Mouse (Mus musculus) myocyte (in vitro differentiated cells): ENCODE data around the gene Tmem59l. TPM values are rescaled to one million over a fixed set of nuclear protein-coding genes. Genes with fewer than 3 reads are reported as not detected.
A peak's percentile ranks its signal among the peaks of the same experiment; 100 is the strongest.

Source experiments
- H3K27me3 ChIP-seq: one replicate; pipeline ENCODE4 v1.6.1; 2011; ENCODE audit not compliant: control insufficient read depth, insufficient read depth, insufficient read length
- H3K36me3 ChIP-seq: one replicate; pipeline ENCODE4 v1.6.1; 2011; ENCODE audit not compliant: control insufficient read depth, insufficient read depth
- H3K4me2 ChIP-seq: one replicate; pipeline ENCODE4 v1.6.1; 2011; ENCODE audit warnings: low read depth, control low read depth
- H3K4me3 ChIP-seq: one replicate; pipeline ENCODE4 v1.5.1; 2011; ENCODE audit warnings: mild to moderate bottlenecking, control low read depth, moderate library complexity
- H3K79me2 ChIP-seq: one replicate; pipeline ENCODE4 v1.6.1; 2011; ENCODE audit not compliant: control insufficient read depth, insufficient read depth
- H3ac ChIP-seq: one replicate; pipeline ENCODE4 v1.6.1; 2011; ENCODE audit not compliant: control insufficient read depth, insufficient read length
- CEBPB ChIP-seq: IDR thresholded peaks from 2 replicates; pipeline ENCODE4 v1.6.1; 2011; ENCODE audit warnings: mild to moderate bottlenecking, moderate library complexity; ENCODE audit not compliant: poor library complexity, insufficient read depth, severe bottlenecking
- E2F4 ChIP-seq: IDR thresholded peaks from one replicate; pipeline ENCODE4 v1.6.1; 2011; ENCODE audit warnings: mild to moderate bottlenecking, control low read depth, moderate library complexity; ENCODE audit not compliant: insufficient read depth
- MAX ChIP-seq: IDR thresholded peaks from one replicate; pipeline ENCODE4 v1.6.1; 2011; ENCODE audit warnings: low read depth, mild to moderate bottlenecking, control low read depth
- MYOD1 ChIP-seq, 3 experiments: IDR thresholded peaks; one replicate each; pipeline ENCODE4 v1.6.1; 2011; ENCODE audit warnings: control low read depth in 2 of 3, low read depth in 2 of 3, mild to moderate bottlenecking in 2 of 3, moderate library complexity in 1 of 3; ENCODE audit not compliant: insufficient read length in 2 of 3, control insufficient read depth in 1 of 3
- MYOG ChIP-seq, 3 experiments: IDR thresholded peaks; one replicate each; pipeline ENCODE4 v1.6.1; 2011; ENCODE audit warnings: control low read depth in 2 of 3, low read depth in 2 of 3, mild to moderate bottlenecking in 2 of 3; ENCODE audit not compliant: insufficient read length in 2 of 3, control insufficient read depth in 1 of 3, insufficient read depth in 1 of 3
- POLR2A ChIP-seq: IDR thresholded peaks from one replicate; pipeline ENCODE4 v1.6.1; 2011; ENCODE audit warnings: low read depth, mild to moderate bottlenecking, control low read depth, moderate library complexity; ENCODE audit not compliant: insufficient read length
- POLR2AphosphoS2 ChIP-seq: IDR thresholded peaks from one replicate; pipeline ENCODE4 v1.6.1; 2011; ENCODE audit warnings: low read depth, control low read depth; ENCODE audit not compliant: insufficient read length
- REST ChIP-seq: IDR thresholded peaks from one replicate; pipeline ENCODE4 v1.6.1; 2011; ENCODE audit warnings: mild to moderate bottlenecking, control low read depth, moderate library complexity; ENCODE audit not compliant: insufficient read depth, insufficient read length
- SRF ChIP-seq: IDR thresholded peaks from one replicate; pipeline ENCODE4 v1.6.1; 2011; ENCODE audit warnings: low read depth; ENCODE audit not compliant: control insufficient read depth, insufficient read length
- TCF12 ChIP-seq: IDR thresholded peaks from one replicate; pipeline ENCODE4 v1.6.1; 2011; ENCODE audit warnings: mild to moderate bottlenecking, control low read depth; ENCODE audit not compliant: poor library complexity, insufficient read depth, severe bottlenecking
- TCF3 ChIP-seq: IDR thresholded peaks from one replicate; pipeline ENCODE4 v1.6.1; 2011; ENCODE audit warnings: low read depth, control low read depth; ENCODE audit not compliant: insufficient read length
- USF1 ChIP-seq: IDR thresholded peaks from one replicate; pipeline ENCODE4 v1.6.1; 2011; ENCODE audit warnings: low read depth, mild to moderate bottlenecking, control low read depth, moderate library complexity
- polyA plus RNA-seq: library from polyadenylated mRNA; unstranded; fragments of >200 nt; fragmentation: generic; extraction: Trizol; gene quantifications from one replicate; pipeline ENCODE4 v1.2.1, GENCODE M21; 2012; ENCODE audit warnings: missing spikeins

The Tmem59l gene
- polyA plus RNA-seq, 1 experiment = 0.04 TPM

DNA sequence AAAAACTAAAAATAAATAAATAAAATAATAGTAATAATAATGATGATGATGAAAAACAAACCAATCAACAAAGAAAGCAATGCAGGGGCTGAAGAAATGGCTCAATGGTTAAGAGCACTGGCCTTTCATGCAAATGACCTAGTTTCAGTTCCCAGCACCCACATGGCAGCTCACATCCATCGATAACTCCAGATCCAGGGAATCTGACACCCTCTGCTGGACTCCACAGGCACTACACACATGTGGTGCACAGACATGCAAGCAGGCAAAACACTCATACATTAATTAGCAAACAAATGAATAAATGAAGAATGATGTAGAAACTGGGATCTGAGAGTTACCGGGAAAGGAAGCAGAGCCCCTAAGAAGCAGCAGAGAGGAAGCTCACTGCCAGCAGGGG lies 27.5 kb downstream of the Tmem59l start:
- Histone ChIP-seq H3K27me3 (no peaks in the 10 kb centered on the region), H3ac (no peak overlapping the region)
- no peak for TF ChIP-seq E2F4
- no peak for TF ChIP-seq MAX
- TF ChIP-seq POLR2AphosphoS2 = no peak
- no peak for TF ChIP-seq SRF
- no peak for TF ChIP-seq CEBPB
- no peak for TF ChIP-seq MYOD1 (IDR thresholded peaks at IDR 0.05; ENCODE audit: control insufficient read depth in 1 of 3, insufficient read length in 2 of 3, low read depth in 2 of 3)
- no peak for TF ChIP-seq MYOG (IDR thresholded peaks at IDR 0.05; ENCODE audit: control insufficient read depth in 1 of 3, insufficient read depth in 1 of 3, insufficient read length in 2 of 3, low read depth in 2 of 3)
- TF ChIP-seq TCF3 = no peak
- TF ChIP-seq REST = no peak
- no peak for TF ChIP-seq USF1
- TF ChIP-seq TCF12 = no peak
- TF ChIP-seq POLR2A = no peak

DNA sequence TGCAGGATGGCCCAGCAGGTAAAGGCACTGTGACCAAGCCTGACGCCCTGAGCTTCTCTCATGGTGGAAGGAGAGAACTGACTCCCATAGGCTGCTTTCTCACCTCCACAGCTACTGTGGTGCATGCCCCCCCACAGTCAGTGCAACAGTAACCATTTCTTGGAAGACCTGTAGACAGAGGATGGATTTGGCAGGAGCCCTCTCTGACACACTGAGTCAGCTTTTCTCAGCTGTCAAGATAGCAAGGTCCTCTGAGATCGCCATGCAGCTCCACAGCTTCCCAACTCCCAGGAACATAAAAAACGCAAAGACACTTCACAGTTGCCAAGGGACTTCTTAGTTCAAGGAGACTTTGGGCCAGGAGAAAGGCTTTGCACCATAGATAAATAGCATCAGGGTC lies 28.7 kb downstream of the Tmem59l start:
- TF ChIP-seq MAX (no peak), TCF12 (no peak), SRF (no peak), REST (no peak), MYOG (IDR thresholded peaks at IDR 0.05; ENCODE audit: control insufficient read depth in 1 of 3, insufficient read depth in 1 of 3, insufficient read length in 2 of 3, low read depth in 2 of 3) (no peak), E2F4 (no peak), TCF3 (no peak), MYOD1 (IDR thresholded peaks at IDR 0.05; ENCODE audit: control insufficient read depth in 1 of 3, insufficient read length in 2 of 3, low read depth in 2 of 3) (no peak), POLR2AphosphoS2 (no peak)
- Histone ChIP-seq H3K36me3 (peaks cover 5% of the 10 kb centered on the region), H3K4me2 (no peak overlapping the region), H3K4me3 (no peak overlapping the region), H3K79me2 (peaks cover 21% of the 10 kb centered on the region), H3K27me3 (no peaks in the 10 kb centered on the region), H3ac (no peak overlapping the region)

More for the DNA sequence above, 27.5 kb downstream of the Tmem59l start:
- Histone ChIP-seq H3K4me2 (no peak overlapping the region), H3K36me3 (peaks cover 5% of the 10 kb centered on the region), H3K4me3 (no peak overlapping the region), H3K79me2 (peaks cover 30% of the 10 kb centered on the region)

DNA sequence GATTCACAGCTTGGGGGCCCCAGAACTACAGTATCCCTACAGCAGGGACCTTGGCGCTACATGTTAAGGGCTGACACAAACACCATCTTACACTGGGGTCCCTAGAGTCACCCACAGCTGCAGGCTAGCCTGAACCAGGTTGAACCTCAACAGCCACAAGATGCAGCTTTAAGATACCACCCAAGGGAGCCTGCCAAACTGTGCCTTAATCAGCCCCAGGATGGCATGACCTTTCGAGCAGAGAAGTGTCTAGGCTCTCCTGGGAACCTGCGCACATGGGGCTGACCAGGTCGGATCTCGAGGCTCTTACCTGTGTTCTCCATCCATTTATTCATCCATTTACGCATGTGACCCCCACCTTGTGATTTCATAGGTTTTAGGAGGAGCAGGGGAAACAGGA lies 29.3 kb downstream of the Tmem59l start:
- Histone ChIP-seq H3K4me3 (no peak overlapping the region), H3K27me3 (no peaks in the 10 kb centered on the region), H3K79me2 (peaks cover 21% of the 10 kb centered on the region), H3K36me3 (peaks cover 5% of the 10 kb centered on the region), H3K4me2 (no peak overlapping the region), H3ac (no peak overlapping the region)
- no peak for TF ChIP-seq E2F4

DNA sequence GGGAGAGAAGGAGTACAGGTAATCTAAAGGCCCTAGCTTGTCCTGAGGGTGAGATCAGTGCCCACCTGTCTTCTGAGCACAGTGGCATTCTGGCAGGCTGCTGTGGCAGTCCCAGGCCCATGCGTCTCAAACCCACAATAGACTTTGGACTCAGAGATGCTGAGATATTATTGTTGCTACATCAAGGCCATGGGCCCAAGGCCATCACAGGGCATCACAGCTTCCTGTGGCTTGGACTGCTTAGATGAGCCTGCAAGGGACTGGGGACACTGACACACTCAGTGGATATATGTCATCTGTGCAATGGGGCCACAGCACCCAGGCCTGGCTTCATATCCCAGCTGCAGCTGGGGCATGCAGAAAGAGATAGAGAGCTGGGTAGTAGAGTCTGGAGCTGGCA lies 30.2 kb downstream of the Tmem59l start:
- H3K4me3 ChIP-seq = no peak overlapping the region
- peaks cover 21% of the 10 kb centered on the region for H3K79me2 ChIP-seq
- no peak overlapping the region for H3K4me2 ChIP-seq
- peaks cover 5% of the 10 kb centered on the region for H3K36me3 ChIP-seq
- TF ChIP-seq MYOG (IDR thresholded peaks at IDR 0.05; ENCODE audit: control insufficient read depth in 1 of 3, insufficient read depth in 1 of 3, insufficient read length in 2 of 3, low read depth in 2 of 3) = no peak
- peak; percentile 31 for TF ChIP-seq POLR2AphosphoS2
- TF ChIP-seq REST = no peak
- no peaks in the 10 kb centered on the region for H3K27me3 ChIP-seq
- no peak overlapping the region for H3ac ChIP-seq

DNA sequence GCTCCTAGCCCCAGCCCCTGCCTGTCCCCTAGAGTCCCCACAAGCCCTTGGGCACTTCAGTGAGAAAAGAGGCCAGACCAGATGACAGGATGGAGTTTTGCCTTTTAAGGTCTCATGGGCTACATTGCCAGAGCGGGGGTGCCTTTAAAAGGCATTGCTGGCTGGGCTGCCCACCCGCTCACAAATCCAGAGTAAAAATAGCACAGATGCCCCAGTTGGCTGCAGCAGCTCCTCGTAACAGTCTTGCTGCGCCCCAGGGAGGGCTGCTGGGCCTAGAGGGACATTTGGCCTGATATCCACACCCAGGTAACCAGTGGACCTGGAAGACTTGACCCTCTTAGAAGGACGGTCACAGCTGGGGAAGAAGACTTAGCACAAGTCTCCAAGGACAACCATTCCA lies 33.3 kb downstream of the Tmem59l start:
- no peak for TF ChIP-seq MYOG (IDR thresholded peaks at IDR 0.05; ENCODE audit: control insufficient read depth in 1 of 3, insufficient read depth in 1 of 3, insufficient read length in 2 of 3, low read depth in 2 of 3)
- TF ChIP-seq TCF3 = no peak
- TF ChIP-seq POLR2AphosphoS2 = no peak
- TF ChIP-seq REST = no peak
- no peak for TF ChIP-seq E2F4
- no peak overlapping the region for H3K4me3 ChIP-seq
- peaks cover 13% of the 10 kb centered on the region for H3K79me2 ChIP-seq
- H3K4me2 ChIP-seq = no peak overlapping the region
- no peaks in the 10 kb centered on the region for H3K36me3 ChIP-seq
- H3K27me3 ChIP-seq = no peaks in the 10 kb centered on the region
- no peak overlapping the region for H3ac ChIP-seq

DNA sequence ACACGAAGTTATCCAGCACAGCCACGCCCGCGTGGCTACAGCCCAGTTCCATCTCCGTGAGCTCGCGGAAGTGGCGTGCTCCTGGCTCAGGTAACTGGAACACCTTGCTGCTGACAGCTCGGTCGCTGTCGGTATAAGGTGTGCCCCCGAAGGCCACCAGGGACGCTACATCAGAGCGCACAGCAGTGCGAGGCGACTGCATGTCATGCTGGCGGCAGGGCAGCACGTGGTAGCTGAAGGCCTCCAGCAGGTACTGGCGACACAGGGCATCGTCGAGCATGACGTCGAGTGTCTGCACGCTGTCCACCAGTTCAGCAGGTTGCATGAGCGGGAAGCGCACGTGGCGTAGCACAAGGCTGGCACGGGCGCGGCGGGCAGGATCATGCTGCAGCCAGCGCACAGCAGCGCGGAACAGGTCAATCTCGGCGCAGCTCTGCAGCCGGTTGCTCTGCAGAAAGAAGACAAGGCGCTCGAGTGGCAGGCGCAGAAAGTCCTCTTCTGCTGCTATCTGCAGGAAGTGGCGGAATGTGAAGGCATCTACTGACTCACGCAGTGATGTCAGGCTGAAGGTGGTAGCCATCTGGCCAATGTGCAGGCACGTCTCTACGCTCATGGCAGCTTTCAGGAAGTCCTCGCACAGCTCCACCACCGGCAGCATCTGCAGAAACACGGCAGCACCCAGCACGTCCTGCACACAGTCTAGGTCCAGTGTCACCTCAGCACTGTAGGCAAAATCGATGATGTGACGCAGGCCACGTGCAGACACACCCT lies 34.8 kb downstream of the Tmem59l start:
- Histone ChIP-seq H3K36me3 (no peaks in the 10 kb centered on the region), H3K27me3 (no peaks in the 10 kb centered on the region), H3K4me2 (no peak overlapping the region), H3ac (no peak overlapping the region), H3K79me2 (peaks cover 6% of the 10 kb centered on the region), H3K4me3 (no peak overlapping the region)
- TF ChIP-seq POLR2AphosphoS2 = peak; percentile 43
- TF ChIP-seq E2F4 = no peak
- no peak for TF ChIP-seq MYOD1 (IDR thresholded peaks at IDR 0.05; ENCODE audit: control insufficient read depth in 1 of 3, insufficient read length in 2 of 3, low read depth in 2 of 3)
